Mouse (Mus musculus) forebrain, embryonic 11.5 days (tissue): ENCODE measurements around the gene Exoc2. TPM values are rescaled to one million over a fixed set of nuclear protein-coding genes. Genes with fewer than 3 reads are reported as not detected.

Source experiments
- ATAC-seq: fragments of 200-750 bp; cut with Nextera tagmentation; replicated peaks from 2 replicates; pipeline ENCODE4 v1.8.0; 2017; ENCODE audit warnings: moderate TSS enrichment; ENCODE audit not compliant: low FRiP score
- DNase-seq: peaks from one replicate; pipeline ENCODE4 v3.0.0-alpha.2; 2017; ENCODE audit warnings: low spot score
- H3K27ac ChIP-seq: fragments of 300-500 bp; sonication (generic); 2 replicates; pipeline ENCODE4 v1.5.1; 2014; ENCODE audit warnings: low read depth, low read length
- H3K27me3 ChIP-seq: fragments of 300-500 bp; sonication (generic); 2 replicates; pipeline ENCODE4 v1.6.1; 2014; ENCODE audit warnings: mild to moderate bottlenecking, low read length, mixed read lengths; ENCODE audit not compliant: control insufficient read depth, insufficient read depth
- H3K36me3 ChIP-seq: fragments of 300-500 bp; sonication (generic); 2 replicates; pipeline ENCODE4 v1.6.1; 2014; ENCODE audit warnings: mild to moderate bottlenecking, low read length, moderate library complexity, mixed read lengths; ENCODE audit not compliant: control insufficient read depth, insufficient read depth
- H3K4me1 ChIP-seq: fragments of 300-500 bp; sonication (generic); replicated peaks from 2 replicates; pipeline ENCODE4 v1.6.1; 2014; ENCODE audit warnings: low read length, mixed read lengths; ENCODE audit not compliant: control insufficient read depth, insufficient read depth
- H3K4me2 ChIP-seq: fragments of 300-500 bp; sonication (generic); 2 replicates; pipeline ENCODE4 v1.6.1; 2014; ENCODE audit warnings: low read depth, mild to moderate bottlenecking, low read length, moderate library complexity, mixed read lengths; ENCODE audit not compliant: severe bottlenecking
- H3K4me3 ChIP-seq: fragments of 300-500 bp; sonication (generic); 2 replicates; pipeline ENCODE4 v1.5.1; 2014; ENCODE audit warnings: low read depth, low read length
- H3K9ac ChIP-seq: fragments of 300-500 bp; sonication (generic); 2 replicates; pipeline ENCODE4 v1.6.1; 2014; ENCODE audit warnings: low read length
- H3K9me3 ChIP-seq: fragments of 300-500 bp; sonication (generic); 2 replicates; pipeline ENCODE4 v1.6.1; 2016; ENCODE audit warnings: low read length, mixed read lengths; ENCODE audit not compliant: control insufficient read depth
- WGBS: fragments of 180-500 bp; shearing (Covaris S2); extraction: QIAGEN DNeasy Blood & Tissue Kit; methylation state at CpG from one replicate; pipeline ENCODE4 v1.1.7; 2014; 5-methylcytosine and 5-hydroxymethylcytosine counted together
- polyA plus RNA-seq: library from polyadenylated mRNA; unstranded; fragments of >200 nt; fragmentation: Nextera tagmentation; extraction: Ambion mirVana; gene quantifications from 2 replicates; pipeline ENCODE4 v1.2.1, GENCODE M21; 2014

The Exoc2 gene
- polyA plus RNA-seq, 1 experiment from 2014 or later: 37.9 TPM

GRCm38 (mm10) chr13:30764014-30764740 lies 209.7 kb downstream of the Exoc2 start:
- no peak for ATAC-seq
- 84% methylated on average over 8 of the region's 8 CpGs for WGBS
- Histone ChIP-seq H3K27ac (no peak overlapping the region), H3K4me3 (no peak overlapping the region), H3K9me3 (no peaks in the 10 kb centered on the region), H3K27me3 (no peaks in the 10 kb centered on the region), H3K4me1 (no peaks in the 10 kb centered on the region), H3K36me3 (no peaks in the 10 kb centered on the region), H3K4me2 (no peak overlapping the region), H3K9ac (no peak overlapping the region)
- DNase-seq: no peak

Other genes starting within 250 kb of the Exoc2 start
- 0.07 TPM in 1 of 2 replicates, not detected in the other for gene Irf4, start 224.9 kb downstream of the Exoc2 start, polyA plus RNA-seq
- not detected in 2 replicates for gene Hus1b, start 26.3 kb downstream of the Exoc2 start, polyA plus RNA-seq
- gene Gm5447, start 111 bp upstream of the Exoc2 start, polyA plus RNA-seq: not detected in 2 replicates